Mouse (Mus musculus): ENCODE results near the gene Usp17lc.
A peak's percentile ranks its signal among the peaks of the same experiment; 100 is the strongest.
"Not testable (repeated sequence)": the region's sequence is repeated elsewhere in the genome, so short reads cannot be mapped to it uniquely, and the experiment has no call there.

The Usp17lc gene

DNA sequence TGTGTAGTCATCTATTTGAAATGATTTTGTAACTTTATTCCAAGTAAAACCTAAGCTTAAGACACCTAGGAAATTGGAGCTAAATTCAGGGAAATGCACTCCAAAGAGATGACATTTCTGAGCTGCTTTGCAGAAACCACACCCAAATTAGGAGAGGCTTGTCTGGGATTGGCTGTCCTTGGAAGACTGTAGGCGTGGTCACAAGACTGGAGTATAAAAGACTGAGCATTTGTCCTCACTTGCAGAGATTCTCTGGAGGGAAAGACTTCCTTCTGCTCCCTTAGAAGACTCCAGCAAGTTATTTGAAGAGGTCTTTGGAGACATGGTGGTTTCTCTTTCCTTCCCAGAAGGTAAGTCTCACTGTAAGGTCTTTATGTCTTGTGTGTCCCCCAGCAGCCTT is at the start of gene Usp17lc:
Gene Usp17lc, plus strand, starts transcription at position 301 of the 400 bp plus-strand sequence.
- peak; percentile 11 for DNase-seq

DNA sequence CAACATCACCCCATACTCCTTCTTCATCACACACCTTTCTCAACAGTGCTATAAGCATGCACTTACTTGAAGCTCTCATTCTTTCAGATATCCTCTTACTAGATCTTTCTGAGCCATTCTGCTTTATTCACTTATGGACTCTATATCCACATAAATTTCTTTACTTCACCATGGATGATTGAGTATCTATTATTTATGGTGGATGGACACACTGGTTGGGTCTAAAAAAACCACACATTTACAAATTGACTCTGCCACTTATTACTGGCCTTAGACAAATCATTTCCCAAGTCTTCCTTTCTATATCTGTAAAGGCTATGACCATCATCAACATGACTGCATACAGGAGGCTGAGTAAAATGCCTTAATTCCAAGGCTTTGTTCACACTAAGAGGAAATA is 28.8 kb upstream of the Usp17lc start, which contains the start of gene Olfr603:
Gene Olfr603, minus strand, starts transcription at position 101 of the 400 bp plus-strand sequence.
- DNase-seq, result no peak

DNA sequence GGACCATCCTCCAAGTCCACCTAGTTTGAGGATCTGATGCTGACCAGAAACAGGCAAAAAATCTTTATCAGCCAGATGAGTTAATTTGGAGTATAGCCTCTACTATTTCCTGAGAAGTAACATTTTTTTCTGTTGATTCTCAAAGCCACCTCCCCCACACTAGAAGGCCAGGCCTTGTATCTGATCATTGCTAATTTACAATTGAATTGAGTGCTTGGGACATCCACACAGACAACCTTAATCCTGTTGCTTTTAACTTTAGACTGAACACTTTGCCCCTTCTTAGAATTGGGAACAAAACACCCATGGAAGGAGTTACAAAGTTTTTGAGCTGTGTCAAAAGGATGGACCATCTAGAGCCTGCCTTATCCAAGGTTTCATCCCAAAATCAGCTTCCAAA is 17.1 kb upstream of the Usp17lc start:
- no peak for DNase-seq

DNA sequence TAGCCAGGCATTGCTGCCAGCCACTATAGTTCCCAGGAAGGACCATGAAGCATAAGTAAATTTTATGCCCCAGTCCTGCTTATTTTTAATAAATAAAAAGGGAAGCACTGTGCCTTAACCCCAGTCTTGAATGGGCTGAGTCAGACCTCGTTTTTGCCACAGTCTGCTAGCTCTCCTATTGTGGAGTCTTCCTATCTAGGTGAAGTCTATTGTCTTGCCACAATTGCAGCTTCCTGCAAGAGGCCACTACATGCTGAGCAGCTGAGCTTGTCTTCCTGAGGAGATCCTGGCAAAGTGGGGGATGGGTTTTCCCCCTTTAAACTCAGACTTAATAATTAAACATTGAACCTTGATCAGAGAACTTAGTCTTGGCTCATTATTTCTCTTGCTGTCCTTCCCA is 15.9 kb upstream of the Usp17lc start:
- DNase-seq, result no peak

DNA sequence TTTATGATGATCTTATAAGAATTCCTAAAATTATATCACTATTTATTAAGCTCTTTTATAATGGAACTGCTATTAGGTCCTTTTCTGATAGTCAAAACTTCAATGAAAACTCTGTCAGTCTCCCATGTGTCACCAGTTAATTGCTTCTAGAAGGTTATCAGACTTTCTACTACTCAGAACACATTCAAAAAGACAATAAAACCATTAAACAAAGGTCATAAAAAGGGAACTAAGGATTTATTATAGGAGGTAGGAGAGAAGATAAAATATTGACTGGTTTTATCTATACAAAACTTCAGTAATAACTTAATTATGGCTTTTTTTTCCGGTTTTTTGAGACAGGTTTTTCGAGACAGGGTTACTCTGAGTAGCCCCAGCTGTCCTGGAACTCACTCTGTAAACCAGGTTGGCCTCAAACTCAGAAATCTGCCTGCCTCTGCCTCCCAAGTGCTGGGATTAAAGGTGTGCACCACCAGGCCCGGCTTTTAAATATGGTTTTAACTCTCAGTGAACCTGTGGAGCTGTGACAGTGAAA is 8.3 kb upstream of the Usp17lc start:
- DNase-seq, result not testable (repeated sequence)

DNA sequence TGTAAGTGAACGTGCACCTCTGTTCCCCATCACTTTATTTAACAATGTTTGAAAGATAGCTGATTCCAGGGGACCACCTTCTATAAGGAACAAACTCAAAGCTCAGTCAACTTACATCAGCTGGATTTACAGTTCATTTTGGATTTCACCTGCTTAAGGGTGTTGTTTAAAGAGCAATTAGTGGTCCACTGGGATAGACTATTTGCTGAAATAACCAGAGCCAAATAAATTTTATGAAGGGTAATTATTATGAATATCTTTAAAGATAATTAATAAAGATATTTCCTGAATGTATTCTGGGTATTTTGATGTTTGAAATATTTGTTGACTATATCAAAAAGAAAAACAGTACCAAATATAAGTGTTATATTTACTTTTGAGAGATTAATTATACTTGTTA is 30.5 kb downstream of the Usp17lc start, which contains the start of gene Olfr605:
Gene Olfr605, minus strand, starts transcription at position 101 of the 400 bp plus-strand sequence.
- DNase-seq, result no peak

DNA sequence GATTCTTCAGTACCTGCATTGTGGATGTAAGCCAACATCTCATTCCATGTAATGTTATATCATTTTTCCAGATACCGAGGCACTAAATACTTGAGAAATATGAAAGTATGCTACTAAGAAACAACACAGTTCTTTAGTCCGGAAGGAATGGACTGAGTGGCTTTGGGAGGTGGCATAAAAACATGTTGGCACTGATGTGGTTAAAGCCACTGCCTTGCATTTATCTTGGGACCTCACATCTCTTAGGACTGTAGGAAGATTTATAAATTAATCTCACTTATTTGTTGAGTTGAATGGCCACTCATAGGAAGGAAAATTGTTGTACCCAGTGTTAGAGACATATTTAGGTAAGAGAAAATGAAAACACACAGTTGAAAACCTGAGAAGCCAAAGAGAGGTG is 33.9 kb downstream of the Usp17lc start, which contains the start of gene Olfr606:
Gene Olfr606, plus strand, starts transcription at position 301 of the 400 bp plus-strand sequence.
- no peak for DNase-seq

DNA sequence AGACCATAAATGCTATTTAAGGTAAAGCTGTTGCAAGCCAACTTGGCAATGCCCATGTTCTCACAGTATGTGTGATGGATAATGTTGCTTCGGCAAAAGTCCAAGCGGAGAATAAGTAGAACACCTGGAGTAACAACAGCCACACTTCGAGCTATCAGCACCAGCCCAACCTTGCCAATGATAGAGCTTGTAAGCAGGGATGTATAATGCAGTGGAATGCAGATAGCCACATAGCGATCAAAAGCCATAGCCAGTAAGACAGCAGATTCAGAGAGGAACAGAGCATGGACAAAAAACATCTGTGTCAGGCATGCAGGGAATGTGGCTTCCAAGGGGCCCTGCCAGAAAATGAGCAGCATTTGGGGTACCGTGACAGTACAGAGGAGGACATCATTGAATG is 45.7 kb downstream of the Usp17lc start:
- no peak for DNase-seq
